Mouse (Mus musculus) myocyte (in vitro differentiated cells): Measurements from ENCODE around the gene Map2k5. TPM values are rescaled to one million over a fixed set of nuclear protein-coding genes. Genes with fewer than 3 reads are reported as not detected.

Source experiments
- H3K27me3 ChIP-seq: one replicate; pipeline ENCODE4 v1.6.1; 2011; ENCODE audit not compliant: control insufficient read depth, insufficient read depth, insufficient read length
- H3K36me3 ChIP-seq: one replicate; pipeline ENCODE4 v1.6.1; 2011; ENCODE audit not compliant: control insufficient read depth, insufficient read depth
- H3K4me2 ChIP-seq: one replicate; pipeline ENCODE4 v1.6.1; 2011; ENCODE audit warnings: low read depth, control low read depth
- H3K4me3 ChIP-seq: one replicate; pipeline ENCODE4 v1.5.1; 2011; ENCODE audit warnings: mild to moderate bottlenecking, control low read depth, moderate library complexity
- H3K79me2 ChIP-seq: one replicate; pipeline ENCODE4 v1.6.1; 2011; ENCODE audit not compliant: control insufficient read depth, insufficient read depth
- H3ac ChIP-seq: one replicate; pipeline ENCODE4 v1.6.1; 2011; ENCODE audit not compliant: control insufficient read depth, insufficient read length
- CEBPB ChIP-seq: IDR thresholded peaks from 2 replicates; pipeline ENCODE4 v1.6.1; 2011; ENCODE audit warnings: mild to moderate bottlenecking, moderate library complexity; ENCODE audit not compliant: poor library complexity, insufficient read depth, severe bottlenecking
- E2F4 ChIP-seq: IDR thresholded peaks from one replicate; pipeline ENCODE4 v1.6.1; 2011; ENCODE audit warnings: mild to moderate bottlenecking, control low read depth, moderate library complexity; ENCODE audit not compliant: insufficient read depth
- MAX ChIP-seq: IDR thresholded peaks from one replicate; pipeline ENCODE4 v1.6.1; 2011; ENCODE audit warnings: low read depth, mild to moderate bottlenecking, control low read depth
- MYOD1 ChIP-seq, 3 experiments: IDR thresholded peaks; one replicate each; pipeline ENCODE4 v1.6.1; 2011; ENCODE audit warnings: control low read depth in 2 of 3, low read depth in 2 of 3, mild to moderate bottlenecking in 2 of 3, moderate library complexity in 1 of 3; ENCODE audit not compliant: insufficient read length in 2 of 3, control insufficient read depth in 1 of 3
- MYOG ChIP-seq, 3 experiments: IDR thresholded peaks; one replicate each; pipeline ENCODE4 v1.6.1; 2011; ENCODE audit warnings: control low read depth in 2 of 3, low read depth in 2 of 3, mild to moderate bottlenecking in 2 of 3; ENCODE audit not compliant: insufficient read length in 2 of 3, control insufficient read depth in 1 of 3, insufficient read depth in 1 of 3
- POLR2A ChIP-seq: IDR thresholded peaks from one replicate; pipeline ENCODE4 v1.6.1; 2011; ENCODE audit warnings: low read depth, mild to moderate bottlenecking, control low read depth, moderate library complexity; ENCODE audit not compliant: insufficient read length
- POLR2AphosphoS2 ChIP-seq: IDR thresholded peaks from one replicate; pipeline ENCODE4 v1.6.1; 2011; ENCODE audit warnings: low read depth, control low read depth; ENCODE audit not compliant: insufficient read length
- REST ChIP-seq: IDR thresholded peaks from one replicate; pipeline ENCODE4 v1.6.1; 2011; ENCODE audit warnings: mild to moderate bottlenecking, control low read depth, moderate library complexity; ENCODE audit not compliant: insufficient read depth, insufficient read length
- SRF ChIP-seq: IDR thresholded peaks from one replicate; pipeline ENCODE4 v1.6.1; 2011; ENCODE audit warnings: low read depth; ENCODE audit not compliant: control insufficient read depth, insufficient read length
- TCF12 ChIP-seq: IDR thresholded peaks from one replicate; pipeline ENCODE4 v1.6.1; 2011; ENCODE audit warnings: mild to moderate bottlenecking, control low read depth; ENCODE audit not compliant: poor library complexity, insufficient read depth, severe bottlenecking
- TCF3 ChIP-seq: IDR thresholded peaks from one replicate; pipeline ENCODE4 v1.6.1; 2011; ENCODE audit warnings: low read depth, control low read depth; ENCODE audit not compliant: insufficient read length
- USF1 ChIP-seq: IDR thresholded peaks from one replicate; pipeline ENCODE4 v1.6.1; 2011; ENCODE audit warnings: low read depth, mild to moderate bottlenecking, control low read depth, moderate library complexity
- polyA plus RNA-seq: library from polyadenylated mRNA; unstranded; fragments of >200 nt; fragmentation: generic; extraction: Trizol; gene quantifications from one replicate; pipeline ENCODE4 v1.2.1, GENCODE M21; 2012; ENCODE audit warnings: missing spikeins

The Map2k5 gene
- polyA plus RNA-seq, 1 experiment: 17.7 TPM

- peaks cover 60% of the 10 kb centered on the region for H3K27me3 ChIP-seq
- H3K79me2 ChIP-seq: no peaks in the 10 kb centered on the region
- no peaks in the 10 kb centered on the region for H3K36me3 ChIP-seq
- H3K4me3 ChIP-seq: no peak overlapping the region
- H3ac ChIP-seq: no peak overlapping the region
- H3K4me2 ChIP-seq: no peak overlapping the region
- no peak for TF ChIP-seq REST
- TF ChIP-seq TCF12: no peak
- TF ChIP-seq MAX: no peak
- no peak for TF ChIP-seq MYOD1 (IDR thresholded peaks at IDR 0.05; ENCODE audit: control insufficient read depth in 1 of 3, insufficient read length in 2 of 3, low read depth in 2 of 3)
- no peak for TF ChIP-seq SRF
- TF ChIP-seq POLR2A: no peak
- TF ChIP-seq E2F4: no peak
- TF ChIP-seq MYOG (IDR thresholded peaks at IDR 0.05; ENCODE audit: control insufficient read depth in 1 of 3, insufficient read depth in 1 of 3, insufficient read length in 2 of 3, low read depth in 2 of 3): no peak
Observed at GRCm38 (mm10) chr9:63136241-63136640, 241.5 kb downstream of the Map2k5 start.

GRCm38 (mm10) chr9:63135801-63136200, 241.9 kb downstream of the Map2k5 start:
- no peak overlapping the region for H3ac ChIP-seq
- H3K4me2 ChIP-seq: peak overlapping the region; percentile 79
- no peaks in the 10 kb centered on the region for H3K36me3 ChIP-seq
- H3K79me2 ChIP-seq: no peaks in the 10 kb centered on the region
- TF ChIP-seq SRF (no peak), POLR2AphosphoS2 (no peak), REST (no peak), MAX (no peak), CEBPB (no peak), POLR2A (no peak), TCF3 (no peak)
- H3K27me3 ChIP-seq: peaks cover 56% of the 10 kb centered on the region
- no peak overlapping the region for H3K4me3 ChIP-seq

- peak overlapping the region; percentile 79 for H3K4me2 ChIP-seq
- H3K4me3 ChIP-seq: no peak overlapping the region
- no peak overlapping the region for H3ac ChIP-seq
- no peaks in the 10 kb centered on the region for H3K79me2 ChIP-seq
- peaks cover 54% of the 10 kb centered on the region for H3K27me3 ChIP-seq
- H3K36me3 ChIP-seq: no peaks in the 10 kb centered on the region
- TF ChIP-seq USF1 (no peak), TCF12 (no peak), POLR2A (no peak), MAX (no peak), MYOG (IDR thresholded peaks at IDR 0.05; ENCODE audit: control insufficient read depth in 1 of 3, insufficient read depth in 1 of 3, insufficient read length in 2 of 3, low read depth in 2 of 3) (no peak)
Observed at GRCm38 (mm10) chr9:63135356-63135755, 242.3 kb downstream of the Map2k5 start.

GRCm38 (mm10) chr9:63133659-63134058, 244.0 kb downstream of the Map2k5 start:
- no peak overlapping the region for H3ac ChIP-seq
- H3K4me2 ChIP-seq: peak overlapping the region; percentile 88
- no peak overlapping the region for H3K4me3 ChIP-seq
- no peak for TF ChIP-seq MAX
- no peak for TF ChIP-seq TCF3
- TF ChIP-seq USF1: no peak
- TF ChIP-seq CEBPB: peak; percentile 60
- H3K27me3 ChIP-seq: peaks cover 37% of the 10 kb centered on the region
- H3K36me3 ChIP-seq: no peaks in the 10 kb centered on the region
- no peaks in the 10 kb centered on the region for H3K79me2 ChIP-seq

GRCm38 (mm10) chr9:63132673-63133601, 244.8 kb downstream of the Map2k5 start:
- H3K79me2 ChIP-seq: no peaks in the 10 kb centered on the region
- H3K36me3 ChIP-seq: no peaks in the 10 kb centered on the region
- H3K4me2 ChIP-seq: peak overlapping the region; percentile 90
- peak overlapping the region; percentile 45 for H3ac ChIP-seq
- TF ChIP-seq CEBPB (no peak), MYOG (IDR thresholded peaks at IDR 0.05; ENCODE audit: control insufficient read depth in 1 of 3, insufficient read depth in 1 of 3, insufficient read length in 2 of 3, low read depth in 2 of 3) (peak in 1 of 3 experiments; percentile 29), USF1 (peak; percentile 97), TCF12 (no peak), MYOD1 (IDR thresholded peaks at IDR 0.05; ENCODE audit: control insufficient read depth in 1 of 3, insufficient read length in 2 of 3, low read depth in 2 of 3) (no peak), POLR2AphosphoS2 (peak; percentile 95), TCF3 (no peak), POLR2A (peak; percentile 96)
- H3K4me3 ChIP-seq: peak overlapping the region; percentile 33
- peaks cover 30% of the 10 kb centered on the region for H3K27me3 ChIP-seq
